Mouse (Mus musculus) bone marrow macrophage, adult 2 months (primary cell): ENCODE data around the gene Parp9.

Experiments used
- CTCF ChIP-seq: IDR thresholded peaks from 2 replicates; pipeline ENCODE4 v1.5.1; 2012; ENCODE audit warnings: low read depth, mild to moderate bottlenecking, low read length, moderate library complexity
- POLR2A ChIP-seq: IDR thresholded peaks from 2 replicates; pipeline ENCODE4 v1.6.1; 2012; ENCODE audit warnings: mild to moderate bottlenecking, low read depth, low read length, borderline replicate concordance

GRCm38 (mm10) chr16:35921676-35922235, 16.5 kb upstream of the Parp9 start:
- TF ChIP-seq POLR2A = no peak
- no peak for TF ChIP-seq CTCF
